Mouse (Mus musculus) MEL (cell line): ENCODE measurements around the gene Col4a2.

ENCODE experiments used
- CTCF ChIP-seq, 3 experiments: IDR thresholded peaks in 2 of 3; conservative IDR thresholded peaks in 1 of 3; 2 replicates each; pipeline ENCODE4 v1.5.1; 2011 to 2012; ENCODE audit warnings: low read length in 3 of 3, low read depth in 2 of 3, mild to moderate bottlenecking in 2 of 3, improper control_type of control experiment in 1 of 3, inconsistent platforms in 1 of 3, mixed read lengths in 1 of 3, moderate library complexity in 1 of 3; ENCODE audit not compliant: control insufficient read depth in 1 of 3, insufficient read depth in 1 of 3, poor library complexity in 1 of 3, severe bottlenecking in 1 of 3
- EP300 ChIP-seq, 2 experiments: IDR thresholded peaks; 2 replicates each; pipeline ENCODE4 v1.6.1; 2011; ENCODE audit warnings: improper control_type of control experiment in 2 of 2, low read length in 2 of 2, low read depth in 1 of 2, mild to moderate bottlenecking in 1 of 2
- JUND ChIP-seq: IDR thresholded peaks from 2 replicates; pipeline ENCODE4 v1.6.1; 2011; ENCODE audit warnings: low read depth, mild to moderate bottlenecking, improper control_type of control experiment, low read length
- MYC ChIP-seq: IDR thresholded peaks from 2 replicates; pipeline ENCODE4 v1.6.1; 2011; ENCODE audit warnings: low read depth, mild to moderate bottlenecking, low read length, improper control_type of control experiment, moderate library complexity
- POLR2A ChIP-seq, 2 experiments: IDR thresholded peaks; 2 replicates each; pipeline ENCODE4 v1.6.1; 2011 to 2012; ENCODE audit warnings: low read length in 2 of 2, mild to moderate bottlenecking in 2 of 2, control low read depth in 1 of 2, improper control_type of control experiment in 1 of 2, low read depth in 1 of 2, moderate library complexity in 1 of 2; ENCODE audit not compliant: control insufficient read depth in 1 of 2, insufficient read depth in 1 of 2, poor library complexity in 1 of 2
- POLR2AphosphoS2 ChIP-seq: IDR thresholded peaks from 2 replicates; pipeline ENCODE4 v1.6.1; 2011; ENCODE audit warnings: low read length, improper control_type of control experiment
- SIN3A ChIP-seq: IDR thresholded peaks from 2 replicates; pipeline ENCODE4 v1.6.1; 2012; ENCODE audit warnings: low read length, improper control_type of control experiment, inconsistent platforms
- SMC3 ChIP-seq: IDR thresholded peaks from 2 replicates; pipeline ENCODE4 v1.6.1; 2011; ENCODE audit warnings: low read depth, low read length, improper control_type of control experiment
- TCF12 ChIP-seq: IDR thresholded peaks from 2 replicates; pipeline ENCODE4 v1.6.1; 2014; ENCODE audit warnings: low read depth, mild to moderate bottlenecking, inconsistent platforms, low read length, improper control_type of control experiment, moderate library complexity
- ZNF384 ChIP-seq: IDR thresholded peaks from 2 replicates; pipeline ENCODE4 v1.6.1; 2012; ENCODE audit warnings: low read depth, mild to moderate bottlenecking, inconsistent platforms, low read length, improper control_type of control experiment

DNA sequence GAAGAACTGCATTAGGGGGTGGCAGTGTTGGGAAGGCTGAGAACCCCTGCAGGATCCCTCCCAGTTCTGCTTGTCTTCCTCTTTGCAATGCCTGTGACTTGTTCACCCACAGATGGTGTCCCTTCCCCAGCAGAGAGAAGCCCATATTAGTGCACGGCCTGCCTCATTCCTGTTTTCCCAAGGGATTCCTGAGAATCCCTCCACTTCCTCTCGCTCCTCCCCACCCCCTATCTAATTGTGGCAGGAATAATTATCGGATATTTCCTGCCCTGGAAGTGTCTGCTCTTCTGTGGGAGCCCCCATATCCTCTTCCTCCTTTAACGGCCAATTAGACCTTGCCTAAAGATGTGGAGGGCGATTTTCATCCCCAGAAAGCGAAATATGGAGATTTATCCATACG, 67.0 kb downstream of the Col4a2 start:
- no peak for TF ChIP-seq TCF12
- no peak for TF ChIP-seq ZNF384
- TF ChIP-seq POLR2A (IDR thresholded peaks at IDR 0.05; ENCODE audit: control insufficient read depth in 1 of 2, insufficient read depth in 1 of 2, low read depth in 1 of 2, low read length in 2 of 2, poor library complexity in 1 of 2) = no peak
- no peak for TF ChIP-seq SMC3
- TF ChIP-seq EP300 (IDR thresholded peaks at IDR 0.05; ENCODE audit: low read depth in 1 of 2, low read length in 2 of 2) = no peak
- TF ChIP-seq POLR2AphosphoS2 = no peak
- no peak for TF ChIP-seq CTCF (IDR thresholded peaks at IDR 0.05 in 2 of 3, conservative IDR thresholded peaks at IDR 0.05 in 1 of 3; ENCODE audit: control insufficient read depth in 1 of 3, insufficient read depth in 1 of 3, low read depth in 2 of 3, low read length in 3 of 3, poor library complexity in 1 of 3, severe bottlenecking in 1 of 3)
- no peak for TF ChIP-seq SIN3A
- no peak for TF ChIP-seq JUND
- TF ChIP-seq MYC = no peak
